Mouse (Mus musculus) spleen, adult 2 months (tissue): ENCODE data around the gene Gm16253.

ENCODE experiments used
- CTCF ChIP-seq: fragments of 200-500 bp; IDR thresholded peaks from 2 replicates; pipeline ENCODE4 v1.5.1; 2011; ENCODE audit warnings: mild to moderate bottlenecking, inconsistent platforms; ENCODE audit not compliant: insufficient read depth, insufficient read length, insufficient replicate concordance; ENCODE audit errors: extremely low read depth
- POLR2A ChIP-seq: fragments of 200-500 bp; IDR thresholded peaks from 2 replicates; pipeline ENCODE4 v1.6.1; 2011; ENCODE audit warnings: low read depth, low read length, inconsistent platforms

DNA sequence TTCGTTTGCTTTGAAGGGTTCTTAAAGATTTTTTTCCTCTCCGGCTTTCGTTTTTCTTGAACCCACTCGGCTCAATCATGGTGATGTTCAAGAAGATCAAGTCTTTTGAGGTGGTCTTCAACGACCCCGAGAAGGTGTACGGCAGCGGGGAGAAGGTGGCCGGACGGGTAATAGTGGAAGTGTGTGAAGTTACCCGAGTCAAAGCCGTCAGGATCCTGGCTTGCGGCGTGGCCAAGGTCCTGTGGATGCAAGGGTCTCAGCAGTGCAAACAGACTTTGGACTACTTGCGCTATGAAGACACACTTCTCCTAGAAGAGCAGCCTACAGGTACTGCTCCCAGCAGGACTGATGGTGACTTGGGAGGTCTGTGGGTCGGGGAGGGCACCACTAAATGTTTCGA lies 18.6 kb upstream of the Gm16253 start:
- TF ChIP-seq POLR2A (no peak), CTCF (no peak)
